Mouse (Mus musculus) spleen, postnatal 4 days (tissue): ENCODE measurements around the gene Pomc.
"Not testable (repeated sequence)": the region's sequence is repeated elsewhere in the genome, so short reads cannot be mapped to it uniquely, and the experiment has no call there.

Experiments used
- DNase-seq, 2 experiments: peaks; one replicate each; pipeline ENCODE4 v3.0.0; 2022; ENCODE audit warnings: low spot score in 2 of 2

Pomc gene

DNA sequence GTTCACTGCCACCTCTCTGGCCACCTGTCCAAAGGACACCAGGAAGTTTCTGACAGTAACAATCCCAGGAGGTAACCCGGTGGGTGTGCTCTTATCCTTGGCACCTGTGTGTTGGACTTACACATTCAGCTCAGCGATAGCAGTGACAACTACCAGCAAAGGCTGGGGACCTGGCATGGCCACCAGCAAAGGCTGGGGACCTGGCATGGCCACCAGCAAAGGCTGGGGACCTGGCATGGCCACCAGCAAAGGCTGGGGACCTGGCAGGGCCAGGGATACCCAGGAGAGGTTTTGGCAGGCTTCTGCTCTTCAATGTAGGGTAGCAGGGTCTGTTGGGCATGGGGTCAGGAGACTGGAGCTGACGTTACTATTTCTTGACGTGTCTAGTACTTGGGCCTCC lies 12.4 kb downstream of the Pomc start:
- no peak for DNase-seq

DNA sequence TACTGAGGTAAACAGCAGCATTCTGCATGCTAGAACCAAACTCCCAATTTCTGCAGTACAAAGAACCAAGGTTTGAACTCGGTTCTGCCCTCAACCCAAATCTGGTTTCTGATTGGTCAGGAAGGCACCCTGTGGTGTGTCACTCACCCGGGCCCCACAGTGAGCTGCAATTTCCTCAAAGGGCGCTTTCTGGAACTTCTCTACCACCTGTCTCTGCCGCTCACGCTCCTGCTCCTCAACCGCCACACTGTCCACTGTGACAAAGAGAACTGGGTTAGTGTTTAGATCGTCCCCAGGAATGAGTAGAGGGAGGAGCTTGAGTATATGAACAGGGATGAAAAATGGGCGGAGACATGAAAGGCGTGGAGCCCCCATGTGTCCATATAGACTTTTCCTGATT lies 13.6 kb downstream of the Pomc start:
- no peak for DNase-seq

DNA sequence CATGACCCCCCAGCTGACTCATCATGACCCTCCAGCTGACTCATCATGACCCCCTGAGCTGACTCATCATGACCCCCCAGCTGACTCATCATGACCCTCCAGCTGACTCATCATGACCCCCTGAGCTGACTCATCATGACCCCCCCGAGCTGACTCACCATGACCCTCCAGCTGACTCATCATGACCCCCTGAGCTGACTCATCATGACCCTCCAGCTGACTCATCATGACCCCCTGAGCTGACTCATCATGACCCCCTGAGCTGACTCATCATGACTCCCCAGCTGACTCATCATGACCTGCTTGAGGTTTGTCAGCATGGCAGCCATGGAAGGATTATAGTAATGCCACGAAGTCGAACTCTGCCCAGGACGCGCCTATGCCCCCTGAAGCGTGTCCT lies 18.4 kb downstream of the Pomc start:
- DNase-seq, result not testable (repeated sequence)

DNA sequence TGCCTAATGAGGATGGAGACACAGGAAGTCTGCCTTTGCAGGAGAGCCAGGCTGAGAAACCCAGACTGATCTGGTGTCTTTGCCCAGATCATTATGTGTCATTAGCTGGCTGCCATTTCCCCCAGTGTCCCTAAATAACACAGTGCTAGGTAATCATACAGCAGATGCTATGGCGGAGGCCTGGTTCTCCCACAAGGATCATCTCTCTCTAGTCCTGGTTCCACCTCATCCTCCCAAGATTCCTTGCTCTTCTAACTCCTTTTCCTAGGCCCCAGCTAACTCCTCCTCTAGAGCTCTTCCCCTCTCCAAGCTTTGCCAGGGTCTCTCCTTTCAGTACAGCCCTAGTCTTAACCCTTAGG lies 26.2 kb downstream of the Pomc start:
- no peak for DNase-seq

DNA sequence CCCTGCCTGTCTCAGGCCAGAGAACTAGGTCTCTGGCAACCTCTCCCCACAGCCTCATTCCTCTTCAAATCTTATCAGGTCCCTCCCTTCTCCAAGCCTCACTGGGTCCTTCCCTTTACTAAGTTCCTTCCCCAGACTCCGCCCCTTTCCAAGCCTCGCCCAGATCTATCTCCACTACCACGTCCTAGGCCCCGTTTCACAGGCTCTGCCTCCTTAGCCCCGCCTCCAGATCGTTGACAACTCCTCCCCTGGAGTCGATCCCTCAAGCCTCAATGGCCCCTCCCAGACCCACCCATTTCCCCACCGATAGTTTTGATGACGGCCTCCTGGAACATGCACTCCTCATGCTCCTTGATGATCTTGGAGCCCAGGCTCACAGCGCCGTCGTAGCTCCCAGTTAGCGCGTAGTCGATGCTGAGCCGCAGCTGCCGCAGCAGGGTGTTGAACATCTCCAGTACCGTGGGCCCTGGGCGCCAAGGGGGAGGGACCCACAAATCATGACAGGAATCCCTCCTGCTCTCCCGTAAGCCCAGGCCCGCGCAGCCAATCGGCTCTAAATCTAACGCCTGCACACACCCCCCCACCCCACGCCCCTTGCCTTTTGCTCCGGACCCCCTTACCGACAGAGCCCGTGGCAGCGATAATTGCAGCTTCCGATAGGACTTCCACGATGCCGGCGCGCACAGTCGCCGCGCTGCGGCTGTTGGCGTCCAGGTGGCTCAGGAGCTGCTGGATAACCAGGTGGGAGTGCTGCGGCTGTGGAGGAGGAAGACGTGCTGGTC lies 26.8 kb downstream of the Pomc start:
- DNase-seq, result peak; percentile 64 to 74

DNA sequence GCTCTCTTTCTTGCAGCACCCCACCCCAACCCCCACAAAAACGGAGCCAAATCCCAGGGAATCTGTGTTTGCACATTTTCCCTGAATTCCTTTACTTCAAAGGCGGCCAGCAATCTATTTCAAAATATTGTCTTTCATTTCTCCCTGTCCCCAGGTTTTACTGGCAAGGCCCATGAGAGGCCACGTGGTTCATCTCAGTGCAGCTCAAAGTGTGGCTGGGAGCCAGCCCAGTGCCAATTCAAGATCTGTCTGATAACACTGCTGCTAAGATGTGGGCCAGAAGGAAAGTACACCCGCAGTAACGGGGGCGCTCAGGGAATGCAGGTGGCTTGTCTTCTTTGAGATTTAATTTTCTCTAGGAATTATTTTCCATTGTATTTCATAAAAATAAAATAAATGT lies 27.5 kb downstream of the Pomc start:
- DNase-seq, result no peak

DNA sequence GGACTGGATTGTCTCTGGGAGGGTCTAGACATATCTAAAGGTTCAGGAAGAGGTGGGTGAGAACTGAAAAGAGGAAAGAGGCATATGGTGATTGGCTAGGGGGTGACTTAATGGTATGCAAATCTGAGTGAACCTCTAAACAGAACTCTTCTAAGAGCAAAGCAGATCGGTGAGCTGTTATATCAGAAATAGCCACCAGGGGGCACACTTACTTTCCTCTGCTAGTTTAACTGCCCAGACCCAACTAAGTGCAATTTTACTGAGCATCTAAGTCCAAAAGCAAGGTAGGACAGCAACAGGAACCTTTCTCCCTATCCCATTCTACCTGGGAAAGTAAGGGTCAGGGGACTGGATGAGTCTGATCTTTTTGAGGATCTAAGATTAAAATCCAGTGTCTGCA lies 29.0 kb downstream of the Pomc start:
- peak; percentile 61 to 87 for DNase-seq

- DNase-seq, result no peak
Measured at GRCm38 (mm10) chr12:3984446-3984845, 29.7 kb downstream of the Pomc start.

DNA sequence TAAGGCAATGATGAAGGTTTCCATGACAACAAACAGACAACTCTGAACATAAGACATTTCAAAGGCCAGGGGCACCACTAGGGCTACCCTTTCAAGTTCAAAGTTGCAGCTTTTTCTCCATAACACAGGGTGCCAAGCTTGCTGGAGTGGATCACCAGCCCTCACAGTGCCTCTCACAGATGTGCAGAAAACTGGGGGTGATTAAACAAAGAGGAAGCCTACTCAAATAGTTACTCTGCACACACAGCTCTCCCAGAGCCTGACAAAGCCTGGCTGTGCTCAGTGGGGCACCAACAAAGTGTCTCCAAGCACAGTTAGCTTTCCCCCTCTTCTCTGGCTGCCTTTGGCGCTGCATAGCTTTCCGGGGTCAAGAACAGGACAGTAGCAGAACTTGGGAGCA lies 35.2 kb downstream of the Pomc start:
- DNase-seq, result no peak

DNA sequence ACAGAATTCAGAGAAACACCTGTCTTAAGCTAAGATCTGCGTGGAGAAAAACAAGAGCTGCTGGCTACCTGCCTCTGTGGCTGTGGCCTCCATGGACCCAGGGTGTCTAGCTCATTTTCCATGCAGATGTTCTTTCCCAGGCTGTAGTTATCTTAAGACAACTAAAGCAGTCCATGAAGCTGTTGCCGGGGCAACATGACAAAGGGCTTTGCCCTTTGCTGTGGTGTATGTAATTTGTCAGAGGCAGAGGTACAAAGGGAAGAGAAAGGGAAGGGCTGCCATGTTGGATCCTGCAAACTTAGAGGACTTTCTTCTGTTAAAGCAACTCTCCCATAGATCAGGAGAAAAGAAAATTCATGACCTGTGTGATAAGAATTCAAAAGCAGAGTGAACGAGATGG lies 36.3 kb downstream of the Pomc start:
- DNase-seq, result no peak

DNA sequence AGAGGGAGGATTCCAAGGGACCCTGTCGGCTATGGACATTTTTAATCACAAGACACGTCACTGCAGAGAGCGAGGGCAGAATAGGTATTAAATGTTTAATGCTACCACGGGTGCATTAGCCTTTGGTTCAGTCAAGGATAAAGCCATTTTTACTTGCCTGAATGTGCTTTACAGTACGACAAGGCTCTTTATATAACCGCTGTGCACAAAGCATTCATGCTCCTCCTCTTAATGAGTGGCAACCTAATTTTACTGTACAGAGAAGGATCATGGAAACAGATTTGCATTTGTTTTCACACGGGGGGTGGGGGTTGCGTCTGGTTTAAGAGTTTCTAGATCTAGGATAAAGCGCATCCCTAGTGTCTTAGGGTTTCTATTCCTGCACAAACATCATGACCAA lies 42.0 kb downstream of the Pomc start:
- no peak for DNase-seq

DNA sequence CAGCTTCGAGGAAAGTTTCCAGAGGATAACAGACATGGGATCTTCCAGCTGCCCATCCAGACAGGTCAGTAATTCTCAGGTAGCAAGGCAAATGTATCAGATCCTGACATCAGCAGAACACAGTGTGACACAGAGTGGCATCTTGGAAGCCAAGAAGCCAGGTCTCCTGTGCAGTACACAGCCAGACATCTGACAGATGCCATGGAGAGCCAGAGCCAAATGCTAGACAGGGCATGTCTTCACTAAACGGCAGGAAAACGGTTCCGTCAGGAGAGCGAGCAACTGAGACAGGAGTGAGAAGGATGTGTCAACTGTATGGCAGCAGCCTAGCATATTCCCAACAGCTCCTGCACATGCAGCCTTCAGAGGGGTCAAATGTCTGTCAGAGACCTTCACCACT lies 45.7 kb downstream of the Pomc start:
- DNase-seq, result no peak

GRCm38 (mm10) chr12:4004648-4005047 lies 49.9 kb downstream of the Pomc start:
- DNase-seq, result no peak

GRCm38 (mm10) chr12:4006079-4006478 lies 51.3 kb downstream of the Pomc start:
- DNase-seq, result no peak

DNA sequence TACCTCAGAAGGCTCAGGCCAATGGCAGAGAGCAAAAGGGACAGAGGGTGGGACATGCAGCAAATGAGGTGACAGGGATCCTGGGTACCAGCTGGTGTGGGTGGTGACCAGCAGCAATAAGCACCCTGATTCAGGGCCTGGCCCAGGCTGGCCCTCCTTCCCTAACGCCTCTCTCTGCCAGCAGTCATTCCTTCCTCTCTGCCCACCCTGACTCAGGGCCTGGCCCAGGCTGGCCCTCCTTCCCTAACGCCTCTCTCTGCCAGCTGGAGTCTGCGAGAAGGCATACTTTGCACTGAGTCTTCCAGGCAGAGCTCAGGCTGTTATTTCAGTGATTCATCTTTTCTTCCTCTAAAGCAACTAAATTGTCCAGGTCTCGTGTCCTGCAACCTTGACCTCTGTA lies 52.4 kb downstream of the Pomc start:
- no peak for DNase-seq

DNA sequence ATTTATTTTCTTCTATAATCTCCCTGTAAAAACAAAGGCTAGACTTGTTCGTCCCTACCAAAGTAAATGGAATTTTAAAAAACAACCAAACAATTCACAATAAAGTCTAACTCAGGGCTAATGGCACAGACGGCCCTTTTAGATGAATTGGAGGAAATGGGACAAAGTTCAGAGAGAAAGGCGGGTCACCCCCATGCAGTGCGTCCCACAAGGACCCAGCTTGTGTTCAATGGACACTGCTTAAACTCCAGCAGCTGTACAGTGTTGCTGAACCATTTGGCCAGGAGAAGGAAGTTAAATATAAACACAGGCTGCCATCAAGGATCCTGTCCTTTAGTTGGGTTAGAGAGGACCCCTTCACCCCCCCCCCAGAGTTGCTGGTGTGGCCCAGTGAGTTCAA lies 53.0 kb downstream of the Pomc start:
- DNase-seq, result no peak

DNA sequence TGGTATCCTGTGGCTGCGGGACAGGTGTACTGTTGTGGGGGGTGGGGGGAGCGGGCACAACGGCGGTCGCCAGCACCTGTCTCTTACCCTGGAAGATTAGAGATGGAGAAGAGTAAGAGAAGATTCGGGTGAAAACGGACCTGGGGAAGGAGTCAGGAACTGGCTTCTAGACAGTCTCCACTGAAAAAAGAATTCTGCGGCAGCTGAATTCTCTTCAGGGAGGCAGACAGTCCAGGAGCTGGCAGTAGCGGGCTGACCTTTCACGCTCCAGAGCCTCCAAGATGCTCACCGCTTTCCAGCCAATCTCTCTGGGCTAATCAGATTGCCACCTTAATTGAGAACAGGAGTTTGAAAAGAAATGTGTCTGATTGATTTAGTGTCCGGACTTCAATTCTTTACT lies 54.0 kb downstream of the Pomc start:
- DNase-seq, result no peak
